Mouse (Mus musculus): ENCODE results near the gene Rfx8.

GRCm38 (mm10) chr1:39615526-39615925 lies 105.3 kb downstream of the Rfx8 start:
- TF ChIP-seq CTCF (IDR thresholded peaks at IDR 0.05) (no peak), EP300 (IDR thresholded peaks at IDR 0.05; ENCODE audit: insufficient read depth, low read depth, low read length) (no peak), POLR2A (IDR thresholded peaks at IDR 0.05; ENCODE audit: insufficient read depth, low read depth, low read length) (no peak)
